Mouse (Mus musculus): ENCODE data around the gene Olfr1000. TPM values are rescaled to one million over a fixed set of nuclear protein-coding genes. Genes with fewer than 3 reads are reported as not detected.
"Not testable (repeated sequence)": the region's sequence is repeated elsewhere in the genome, so short reads cannot be mapped to it uniquely, and the experiment has no call there.

Olfr1000 gene
- polyA plus RNA-seq (2015; fragmentation: Nextera tagmentation; extraction: Ambion mirVana), result not detected in 2 replicates

DNA sequence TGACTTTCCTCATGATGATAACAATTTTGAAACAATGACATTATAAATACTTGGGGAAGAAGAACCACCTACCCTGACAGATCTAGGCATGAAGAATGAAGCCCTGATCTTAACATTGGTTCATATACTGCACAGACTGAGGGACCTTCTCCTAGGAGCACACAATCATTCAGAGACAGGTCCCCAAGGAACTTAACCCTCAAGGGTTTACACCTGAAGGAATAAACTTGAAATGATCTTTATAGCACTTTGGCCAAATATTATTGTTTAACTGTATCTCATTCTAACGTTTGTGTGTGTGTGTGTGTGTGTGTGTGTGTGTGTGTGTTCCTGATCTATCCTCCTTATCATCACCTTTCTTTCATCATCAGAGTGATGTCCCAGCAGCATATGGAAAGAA lies at the start of gene Olfr1000:
Gene Olfr1000, minus strand, starts transcription at position 101 of the 400 bp plus-strand sequence.
- 39% methylated on average over 1 of the region's 1 CpGs for WGBS
- Histone ChIP-seq H3K4me1 (ENCODE audit: insufficient read depth, low read depth, low read length) (no peaks in the 10 kb centered on the region), H3K27me3 (replicated peaks; ENCODE audit: insufficient read depth, low read length) (no peaks in the 10 kb centered on the region), H3K9ac (replicated peaks; ENCODE audit: low read depth) (no peak within 1 kb of the TSS), H3K4me2 (replicated peaks; ENCODE audit: low read depth, low read length) (no peak within 1 kb of the TSS), H3K36me3 (ENCODE audit: insufficient read depth, low read length) (no peaks in the 10 kb centered on the region), H3K9me3 (ENCODE audit: low read length) (no peaks in the 10 kb centered on the region), H3K4me3 (ENCODE audit: low read depth, low read length) (no peak within 1 kb of the TSS), H3K27ac (ENCODE audit: low read length) (no peak within 1 kb of the TSS)
- DNase-seq (ENCODE audit: low spot score), result no peak
- no peak for TF ChIP-seq CTCF (IDR thresholded peaks at IDR 0.05)
- TF ChIP-seq EP300 (IDR thresholded peaks at IDR 0.05), result no peak
- ATAC-seq, result no peak

DNA sequence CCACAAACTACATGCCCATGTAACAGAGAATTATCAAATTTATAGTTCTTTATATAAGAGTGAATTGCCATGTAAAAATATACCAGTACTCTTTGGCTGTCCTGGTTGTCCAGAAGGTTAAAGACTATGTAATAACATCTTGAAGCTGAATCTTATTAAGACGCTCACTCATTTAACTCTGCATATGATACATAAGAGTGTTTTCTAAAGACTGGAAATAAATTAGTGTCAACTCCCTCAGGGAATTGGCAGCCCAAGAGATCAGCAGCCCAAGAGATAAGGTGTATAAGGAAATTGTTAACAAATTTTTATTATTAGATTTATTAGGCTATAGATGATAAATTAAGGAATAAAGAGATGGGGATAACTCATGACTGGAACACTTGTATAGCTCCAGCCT lies 38.9 kb upstream of the Olfr1000 start, which contains the start of gene Olfr1002:
Gene Olfr1002, minus strand, starts transcription at position 101 of the 400 bp plus-strand sequence.
- Histone ChIP-seq H3K9me3 (ENCODE audit: low read length) (no peaks in the 10 kb centered on the region), H3K27me3 (replicated peaks; ENCODE audit: insufficient read depth, low read length) (no peaks in the 10 kb centered on the region), H3K4me3 (ENCODE audit: low read depth, low read length) (no peak within 1 kb of the TSS), H3K9ac (replicated peaks; ENCODE audit: low read depth) (no peak within 1 kb of the TSS), H3K36me3 (ENCODE audit: insufficient read depth, low read length) (no peaks in the 10 kb centered on the region), H3K27ac (ENCODE audit: low read length) (no peak within 1 kb of the TSS), H3K4me1 (ENCODE audit: insufficient read depth, low read depth, low read length) (no peaks in the 10 kb centered on the region), H3K4me2 (replicated peaks; ENCODE audit: low read depth, low read length) (no peak within 1 kb of the TSS)
- WGBS, result 95% methylated on average over 1 of the region's 1 CpGs
- ATAC-seq (no peak), DNase-seq (ENCODE audit: low spot score) (no peak)
- TF ChIP-seq CTCF (IDR thresholded peaks at IDR 0.05) (no peak), EP300 (IDR thresholded peaks at IDR 0.05) (no peak)

DNA sequence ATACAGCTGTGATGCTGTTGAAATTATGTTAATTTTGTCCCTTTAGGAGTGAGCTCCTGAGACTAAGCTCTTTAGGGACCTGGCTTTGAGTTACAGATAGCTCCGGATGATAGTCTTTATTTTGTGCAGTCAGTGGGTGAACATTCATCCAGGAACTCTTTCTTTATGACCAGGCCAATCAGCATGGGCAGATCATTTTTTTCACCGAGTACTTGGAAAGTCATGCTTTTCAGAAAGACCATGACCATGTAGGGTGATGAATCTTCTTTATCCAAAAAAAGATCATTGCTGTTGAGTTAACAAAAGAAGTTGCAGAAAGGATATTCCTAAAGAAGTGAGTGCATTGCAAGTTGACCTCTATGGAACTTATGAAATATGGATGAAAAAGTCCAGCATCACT lies 23.1 kb downstream of the Olfr1000 start, which contains the start of gene Olfr998:
Gene Olfr998, plus strand, starts transcription at position 301 of the 400 bp plus-strand sequence.
- not testable (repeated sequence) for H3K9ac ChIP-seq (replicated peaks; ENCODE audit: low read depth); ATAC-seq; H3K27me3 ChIP-seq (replicated peaks; ENCODE audit: insufficient read depth, low read length); H3K36me3 ChIP-seq (ENCODE audit: insufficient read depth, low read length); H3K9me3 ChIP-seq (ENCODE audit: low read length); DNase-seq (ENCODE audit: low spot score); H3K27ac ChIP-seq (ENCODE audit: low read length); H3K4me3 ChIP-seq (ENCODE audit: low read depth, low read length); H3K4me2 ChIP-seq (replicated peaks; ENCODE audit: low read depth, low read length); H3K4me1 ChIP-seq (ENCODE audit: insufficient read depth, low read depth, low read length)
- WGBS, result 82% methylated on average over 2 of the region's 2 CpGs

DNA sequence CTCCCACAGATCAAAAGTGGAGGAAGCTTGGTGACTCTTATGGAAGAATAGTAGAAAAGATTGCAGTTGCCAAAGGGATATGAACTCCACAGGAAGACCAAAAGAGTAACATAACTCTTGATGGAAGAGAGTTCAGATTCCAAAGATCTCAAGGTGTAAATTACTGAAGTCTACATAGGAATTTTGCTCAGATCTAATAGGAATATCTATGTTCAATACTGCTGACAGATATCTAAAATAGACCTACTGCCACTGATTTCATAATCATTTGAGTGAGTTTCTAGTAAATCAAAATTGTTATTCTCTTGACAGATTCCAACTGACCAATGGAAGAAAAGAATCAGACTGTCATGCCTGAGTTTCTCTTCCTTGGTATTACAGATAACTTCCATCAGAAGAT lies 32.8 kb downstream of the Olfr1000 start, which contains the start of gene Olfr996:
Gene Olfr996, plus strand, starts transcription at position 301 of the 400 bp plus-strand sequence.
- H3K4me2 ChIP-seq (replicated peaks; ENCODE audit: low read depth, low read length), result no peak within 1 kb of the TSS

DNA sequence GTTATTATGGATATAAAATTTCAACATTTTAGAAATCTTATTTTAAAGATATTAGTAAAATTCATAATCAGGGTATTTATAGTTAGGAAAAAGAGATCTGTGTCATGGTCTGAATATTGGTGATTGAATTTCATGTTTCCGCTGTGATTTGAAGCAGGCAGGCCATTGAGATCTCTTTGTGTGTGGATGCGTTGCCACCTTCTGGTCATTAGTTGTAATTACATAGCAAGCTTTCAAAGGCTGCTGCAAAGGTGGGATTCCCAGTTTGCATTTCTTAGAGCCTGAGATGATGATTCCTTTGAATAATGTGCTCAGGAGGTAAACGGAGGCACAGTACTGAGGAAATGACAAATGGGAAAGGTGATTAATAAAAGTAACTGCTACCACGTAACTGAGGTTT lies 50.5 kb downstream of the Olfr1000 start:
- Histone ChIP-seq H3K27me3 (replicated peaks; ENCODE audit: insufficient read depth, low read length) (no peaks in the 10 kb centered on the region), H3K36me3 (ENCODE audit: insufficient read depth, low read length) (no peaks in the 10 kb centered on the region), H3K9ac (replicated peaks; ENCODE audit: low read depth) (no peak overlapping the region), H3K9me3 (ENCODE audit: low read length) (no peaks in the 10 kb centered on the region), H3K4me3 (ENCODE audit: low read depth, low read length) (no peak overlapping the region), H3K4me2 (replicated peaks; ENCODE audit: low read depth, low read length) (no peak overlapping the region), H3K4me1 (ENCODE audit: insufficient read depth, low read depth, low read length) (no peaks in the 10 kb centered on the region), H3K27ac (ENCODE audit: low read length) (no peak overlapping the region)
- ATAC-seq, result no peak
- DNase-seq (ENCODE audit: low spot score), result peak; percentile 69
- TF ChIP-seq CTCF (IDR thresholded peaks at IDR 0.05) (peak; percentile 86), EP300 (IDR thresholded peaks at IDR 0.05) (no peak)
- 19% methylated on average over 4 of the region's 4 CpGs for WGBS

More for the DNA sequence above, 32.8 kb downstream of the Olfr1000 start, which contains the start of gene Olfr996:
- Histone ChIP-seq H3K36me3 (ENCODE audit: insufficient read depth, low read length) (no peaks in the 10 kb centered on the region), H3K27me3 (replicated peaks; ENCODE audit: insufficient read depth, low read length) (no peaks in the 10 kb centered on the region), H3K4me1 (ENCODE audit: insufficient read depth, low read depth, low read length) (no peaks in the 10 kb centered on the region), H3K9me3 (ENCODE audit: low read length) (no peaks in the 10 kb centered on the region), H3K9ac (replicated peaks; ENCODE audit: low read depth) (no peak within 1 kb of the TSS), H3K4me3 (ENCODE audit: low read depth, low read length) (no peak within 1 kb of the TSS), H3K27ac (ENCODE audit: low read length) (no peak within 1 kb of the TSS)
- DNase-seq (ENCODE audit: low spot score), result no peak
- TF ChIP-seq CTCF (IDR thresholded peaks at IDR 0.05) (no peak), EP300 (IDR thresholded peaks at IDR 0.05) (no peak)
- ATAC-seq, result no peak

DNA sequence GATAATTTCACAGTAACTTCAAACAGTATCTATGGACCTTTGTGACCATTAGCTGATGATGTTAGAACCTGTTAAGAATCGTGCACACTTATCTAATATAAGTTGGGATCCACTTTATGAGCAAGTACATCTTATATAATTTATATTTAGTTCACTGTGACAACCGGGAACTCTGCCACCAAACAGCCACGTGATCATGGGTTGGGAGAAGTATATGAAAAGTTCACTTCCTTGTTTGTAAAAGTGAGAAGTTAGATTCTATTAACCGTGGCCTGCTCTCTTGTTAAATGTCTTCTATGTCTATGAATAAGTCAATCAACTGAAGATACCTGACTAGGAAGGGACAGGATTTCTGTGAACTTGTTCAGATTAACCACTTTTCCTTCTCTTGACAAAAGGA lies 51.5 kb downstream of the Olfr1000 start:
- no peak for ATAC-seq
- TF ChIP-seq EP300 (IDR thresholded peaks at IDR 0.05), result no peak
- TF ChIP-seq CTCF (IDR thresholded peaks at IDR 0.05), result no peak

More for the DNA sequence above, 51.5 kb downstream of the Olfr1000 start:
- Histone ChIP-seq H3K36me3 (ENCODE audit: insufficient read depth, low read length) (no peaks in the 10 kb centered on the region), H3K4me3 (ENCODE audit: low read depth, low read length) (no peak overlapping the region), H3K4me1 (ENCODE audit: insufficient read depth, low read depth, low read length) (no peaks in the 10 kb centered on the region), H3K9ac (replicated peaks; ENCODE audit: low read depth) (no peak overlapping the region), H3K27me3 (replicated peaks; ENCODE audit: insufficient read depth, low read length) (no peaks in the 10 kb centered on the region), H3K4me2 (replicated peaks; ENCODE audit: low read depth, low read length) (no peak overlapping the region), H3K9me3 (ENCODE audit: low read length) (no peaks in the 10 kb centered on the region), H3K27ac (ENCODE audit: low read length) (no peak overlapping the region)
- DNase-seq (ENCODE audit: low spot score), result no peak
- 21% methylated on average over 4 of the region's 4 CpGs for WGBS

Other genes with a start within 250 kb of the Olfr1000 start
- gene Olfr988, start 248.7 kb downstream of the Olfr1000 start, polyA plus RNA-seq (2015; fragmentation: Nextera tagmentation; extraction: Ambion mirVana), result not detected in 2 replicates
- not detected in 2 replicates for gene Olfr992, start 202.4 kb downstream of the Olfr1000 start, polyA plus RNA-seq (2015; fragmentation: Nextera tagmentation; extraction: Ambion mirVana)
- gene Olfr993, start 197.0 kb downstream of the Olfr1000 start, polyA plus RNA-seq (2015; fragmentation: Nextera tagmentation; extraction: Ambion mirVana), result not detected in 2 replicates
- gene Olfr994, start 175.5 kb downstream of the Olfr1000 start, polyA plus RNA-seq (2015; fragmentation: Nextera tagmentation; extraction: Ambion mirVana), result not detected in 2 replicates
- not detected in 2 replicates for gene Olfr995, start 168.3 kb downstream of the Olfr1000 start, polyA plus RNA-seq (2015; fragmentation: Nextera tagmentation; extraction: Ambion mirVana)
- 3.2 and 3.8 TPM in 2 replicates for gene 4833423E24Rik, start 92.9 kb downstream of the Olfr1000 start, polyA plus RNA-seq (2015; fragmentation: Nextera tagmentation; extraction: Ambion mirVana)
- gene Olfr996, start 32.7 kb downstream of the Olfr1000 start, polyA plus RNA-seq (2015; fragmentation: Nextera tagmentation; extraction: Ambion mirVana), result not detected in 2 replicates
- gene Olfr998, start 23.0 kb downstream of the Olfr1000 start, polyA plus RNA-seq (2015; fragmentation: Nextera tagmentation; extraction: Ambion mirVana), result not detected in 2 replicates
- gene Olfr1002, start 38.8 kb upstream of the Olfr1000 start, polyA plus RNA-seq (2015; fragmentation: Nextera tagmentation; extraction: Ambion mirVana), result not detected in 2 replicates
- gene Olfr154, start 52.6 kb upstream of the Olfr1000 start, polyA plus RNA-seq (2015; fragmentation: Nextera tagmentation; extraction: Ambion mirVana), result not detected in 2 replicates
- not detected in 2 replicates for gene Olfr1006, start 66.9 kb upstream of the Olfr1000 start, polyA plus RNA-seq (2015; fragmentation: Nextera tagmentation; extraction: Ambion mirVana)
- gene Olfr1008, start 77.5 kb upstream of the Olfr1000 start, polyA plus RNA-seq (2015; fragmentation: Nextera tagmentation; extraction: Ambion mirVana), result not detected in 2 replicates
- gene Olfr1009, start 103.5 kb upstream of the Olfr1000 start, polyA plus RNA-seq (2015; fragmentation: Nextera tagmentation; extraction: Ambion mirVana), result not detected in 2 replicates
- gene Olfr1012, start 150.9 kb upstream of the Olfr1000 start, polyA plus RNA-seq (2015; fragmentation: Nextera tagmentation; extraction: Ambion mirVana), result not detected in 2 replicates
- not detected in 2 replicates for gene Olfr1013, start 155.2 kb upstream of the Olfr1000 start, polyA plus RNA-seq (2015; fragmentation: Nextera tagmentation; extraction: Ambion mirVana)
- gene Olfr1014, start 160.8 kb upstream of the Olfr1000 start, polyA plus RNA-seq (2015; fragmentation: Nextera tagmentation; extraction: Ambion mirVana), result not detected in 2 replicates
- gene Olfr1015, start 170.1 kb upstream of the Olfr1000 start, polyA plus RNA-seq (2015; fragmentation: Nextera tagmentation; extraction: Ambion mirVana), result not detected in 2 replicates
- not detected in 2 replicates for gene Olfr1016, start 190.6 kb upstream of the Olfr1000 start, polyA plus RNA-seq (2015; fragmentation: Nextera tagmentation; extraction: Ambion mirVana)
- gene Olfr1018, start 206.6 kb upstream of the Olfr1000 start, polyA plus RNA-seq (2015; fragmentation: Nextera tagmentation; extraction: Ambion mirVana), result not detected in 2 replicates
- gene Olfr1019, start 233.6 kb upstream of the Olfr1000 start, polyA plus RNA-seq (2015; fragmentation: Nextera tagmentation; extraction: Ambion mirVana), result not detected in 2 replicates
- gene Olfr1020, start 235.1 kb upstream of the Olfr1000 start, polyA plus RNA-seq (2015; fragmentation: Nextera tagmentation; extraction: Ambion mirVana), result not detected in 2 replicates

Data from lung, postnatal 0 days (tissue).